Mouse (Mus musculus): Measurements from ENCODE around the gene Irgm2.

GRCm38 (mm10) chr11:58224313-58224712, 24.9 kb downstream of the Irgm2 start:
- no peak for TF ChIP-seq CTCF (IDR thresholded peaks at IDR 0.05; ENCODE audit: low read depth, low read length)
- no peak for TF ChIP-seq POLR2A (IDR thresholded peaks at IDR 0.05; ENCODE audit: borderline replicate concordance, low read depth, low read length)

Data from bone marrow macrophage, adult 2 months (primary cell).